Mouse (Mus musculus) right cerebral cortex, adult 18-20 months (tissue): ENCODE data around the gene Mipol1.

Experiments
- DNase-seq: peaks from one replicate; pipeline ENCODE4 v3.0.0; 2022; ENCODE audit warnings: mixed read lengths

Mipol1 gene

GRCm38 (mm10) chr12:57528335-57528734, 298.1 kb downstream of the Mipol1 start:
- no peak for DNase-seq

- no peak for DNase-seq
These were observed 300.2 kb downstream of the Mipol1 start for GRCm38 (mm10) chr12:57530474-57530873.

GRCm38 (mm10) chr12:57534517-57534878, 304.3 kb downstream of the Mipol1 start:
- no peak for DNase-seq

- DNase-seq = no peak
These were observed 304.8 kb downstream of the Mipol1 start for GRCm38 (mm10) chr12:57534879-57535611.

GRCm38 (mm10) chr12:57536056-57536908, 306.1 kb downstream of the Mipol1 start:
- no peak for DNase-seq

- DNase-seq = no peak
These were observed 306.9 kb downstream of the Mipol1 start for GRCm38 (mm10) chr12:57536909-57537670.

GRCm38 (mm10) chr12:57537791-57538587, 307.8 kb downstream of the Mipol1 start:
- DNase-seq = no peak

GRCm38 (mm10) chr12:57538588-57539550, 308.6 kb downstream of the Mipol1 start:
- DNase-seq = no peak

GRCm38 (mm10) chr12:57539551-57539985, 309.3 kb downstream of the Mipol1 start:
- no peak for DNase-seq

- DNase-seq = no peak
These were observed 310.9 kb downstream of the Mipol1 start for GRCm38 (mm10) chr12:57541118-57541517.

GRCm38 (mm10) chr12:57541931-57542745, 311.9 kb downstream of the Mipol1 start:
- DNase-seq = no peak

GRCm38 (mm10) chr12:57542746-57543626, 312.8 kb downstream of the Mipol1 start:
- no peak for DNase-seq

GRCm38 (mm10) chr12:57543627-57543991, 313.4 kb downstream of the Mipol1 start:
- DNase-seq = no peak

GRCm38 (mm10) chr12:57544641-57545370, 314.6 kb downstream of the Mipol1 start:
- DNase-seq = no peak

GRCm38 (mm10) chr12:57545371-57546241, 315.4 kb downstream of the Mipol1 start:
- DNase-seq = no peak
